Mouse (Mus musculus): Measurements from ENCODE around the gene Bsg. TPM values are rescaled to one million over a fixed set of nuclear protein-coding genes. Genes with fewer than 3 reads are reported as not detected.

Gene Bsg
- total RNA-seq, 2 experiments from 2014 or later = 618 to 637 TPM

GRCm38 (mm10) chr10:79681591-79682245 lies 22.6 kb upstream of the Bsg start, which contains the start of gene Cdc34:
TSS of gene Cdc34 (plus strand) at chr10:79682195.
- peak; percentile 99 for DNase-seq (ENCODE audit: low spot score in 2 of 2)

- DNase-seq (ENCODE audit: low spot score in 2 of 2) = no peak
These were observed 21.8 kb upstream of the Bsg start for GRCm38 (mm10) chr10:79682551-79682915.

GRCm38 (mm10) chr10:79682916-79683582 lies 21.2 kb upstream of the Bsg start:
- peak; percentile 37 to 58 for DNase-seq (ENCODE audit: low spot score in 2 of 2)

GRCm38 (mm10) chr10:79683726-79684640 lies 20.3 kb upstream of the Bsg start:
- no peak for DNase-seq (ENCODE audit: low spot score in 2 of 2)

- DNase-seq (ENCODE audit: low spot score in 2 of 2) = no peak
These were observed 19.3 kb upstream of the Bsg start for GRCm38 (mm10) chr10:79684770-79685600.

- no peak for DNase-seq (ENCODE audit: low spot score in 2 of 2)
These were observed 18.1 kb upstream of the Bsg start for GRCm38 (mm10) chr10:79686219-79686618.

- no peak for DNase-seq (ENCODE audit: low spot score in 2 of 2)
These were observed 17.6 kb upstream of the Bsg start for GRCm38 (mm10) chr10:79686691-79687090.

GRCm38 (mm10) chr10:79687513-79687912 lies 16.8 kb upstream of the Bsg start:
- DNase-seq (ENCODE audit: low spot score in 2 of 2) = peak in 1 of 2 experiments; percentile 20

- DNase-seq (ENCODE audit: low spot score in 2 of 2) = no peak
These were observed 15.6 kb upstream of the Bsg start, which contains the start of gene Gzmm for GRCm38 (mm10) chr10:79688720-79689119. TSS of gene Gzmm (plus strand) at chr10:79689020.

- no peak for DNase-seq (ENCODE audit: low spot score in 2 of 2)
These were observed 15.1 kb upstream of the Bsg start for GRCm38 (mm10) chr10:79689178-79689577.

GRCm38 (mm10) chr10:79691986-79692548 lies 12.2 kb upstream of the Bsg start:
- no peak for DNase-seq (ENCODE audit: low spot score in 2 of 2)

- peak in 1 of 2 experiments; percentile 20 for DNase-seq (ENCODE audit: low spot score in 2 of 2)
These were observed 10.5 kb upstream of the Bsg start for GRCm38 (mm10) chr10:79693580-79694378.

- no peak for DNase-seq (ENCODE audit: low spot score in 2 of 2)
These were observed 10.0 kb upstream of the Bsg start for GRCm38 (mm10) chr10:79694379-79694655.

GRCm38 (mm10) chr10:79695231-79696128 lies 8.8 kb upstream of the Bsg start:
- peak; percentile 69 to 78 for DNase-seq (ENCODE audit: low spot score in 2 of 2)

GRCm38 (mm10) chr10:79696129-79696651 lies 8.1 kb upstream of the Bsg start:
- DNase-seq (ENCODE audit: low spot score in 2 of 2) = no peak

- no peak for DNase-seq (ENCODE audit: low spot score in 2 of 2)
These were observed 6.4 kb upstream of the Bsg start for GRCm38 (mm10) chr10:79697916-79698315.

GRCm38 (mm10) chr10:79698459-79698858 lies 5.8 kb upstream of the Bsg start:
- no peak for DNase-seq (ENCODE audit: low spot score in 2 of 2)

- no peak for DNase-seq (ENCODE audit: low spot score in 2 of 2)
These were observed 3.6 kb upstream of the Bsg start for GRCm38 (mm10) chr10:79700676-79701075.

Measured in adrenal gland, adult 18-20 months (tissue).